Comparison of ENCODE assay signal across 17 mouse cellular contexts in genomic region chr13:118592074-118592473, GRCm38 (mm10).
"Had no signal": no experiment of that assay in that cellular context is flagged by ENCODE, and none has a peak within 500 bp of the region (broad histone marks: within the 10 kb centered on the region; RNA-seq: fewer than 3 reads in every experiment).

No protein-coding gene starts in this region.

- H3K4me1 ChIP-seq: limb, embryonic 15.5 days; megakaryocyte, embryonic 14.5 days; midbrain, embryonic 13.5 days; stomach, embryonic 15.5 days had no signal

- H3K36me3 ChIP-seq: limb, embryonic 15.5 days; midbrain, embryonic 10.5 days; midbrain, embryonic 13.5 days; stomach, embryonic 15.5 days had no signal

- H3K4me3 ChIP-seq: layer of hippocampus, adult 2 months; limb, embryonic 15.5 days; megakaryocyte, embryonic 14.5 days; midbrain, embryonic 10.5 days; midbrain, embryonic 13.5 days; stomach, embryonic 15.5 days had no signal

- H3K9ac ChIP-seq: limb, embryonic 15.5 days; liver, embryonic 14.5 days; liver, postnatal 0 days; lung, embryonic 14.5 days; midbrain, embryonic 13.5 days; stomach, embryonic 15.5 days had no signal

- H3K4me2 ChIP-seq: limb, embryonic 15.5 days; liver, embryonic 11.5 days; lung, embryonic 14.5 days; midbrain, embryonic 13.5 days; stomach, embryonic 15.5 days had no signal

- DNase-seq: kidney, adult 9 months; kidney, postnatal 25 days; layer of hippocampus, adult 9-11 months; liver, postnatal 0 days; lung, embryonic 14.5 days; lung, postnatal 36 days; spleen, adult 18-20 months; thymus, postnatal 25 days had no signal

- H3K27me3 ChIP-seq: limb, embryonic 15.5 days; megakaryocyte, embryonic 14.5 days; midbrain, embryonic 13.5 days; stomach, embryonic 15.5 days had no signal

- H3K9me3 ChIP-seq: limb, embryonic 15.5 days; midbrain, embryonic 10.5 days; midbrain, embryonic 13.5 days; stomach, embryonic 15.5 days had no signal

- ATAC-seq: liver, postnatal 0 days; lung, postnatal 0 days; midbrain, embryonic 13.5 days had no signal

- H3K27ac ChIP-seq: layer of hippocampus, adult 2 months; limb, embryonic 15.5 days; liver, embryonic 14.5 days; midbrain, embryonic 10.5 days; midbrain, embryonic 13.5 days; stomach, embryonic 15.5 days had no signal
